Mouse (Mus musculus) G1E (cell line): ENCODE data around the gene Slc30a9. TPM values are rescaled to one million over a fixed set of nuclear protein-coding genes. Genes with fewer than 3 reads are reported as not detected.
A peak's percentile ranks its signal among the peaks of the same experiment; 100 is the strongest.

Source experiments
- ATAC-seq: 2 replicates; pipeline ENCODE4 v1.8.0; 2016; ENCODE audit warnings: mild to moderate bottlenecking; ENCODE audit not compliant: insufficient number of reproducible peaks, poor library complexity, low FRiP score, severe bottlenecking; ENCODE audit errors: extremely low read depth
- DNase-seq: peaks from one replicate; pipeline ENCODE4 v3.0.0; 2012; ENCODE audit warnings: low spot score
- H3K27me3 ChIP-seq: 2 replicates; pipeline ENCODE4 v1.6.1; 2012; ENCODE audit warnings: mild to moderate bottlenecking, low read length, inconsistent platforms; ENCODE audit not compliant: insufficient read depth
- H3K36me3 ChIP-seq: replicated peaks from 2 replicates; pipeline ENCODE3; 2012; ENCODE audit warnings: mild to moderate bottlenecking, inconsistent platforms
- H3K4me1 ChIP-seq: 2 replicates; pipeline ENCODE4 v1.6.1; 2012; ENCODE audit warnings: low read depth, low read length, inconsistent platforms, mixed read lengths; ENCODE audit not compliant: insufficient read depth
- H3K4me3 ChIP-seq: 2 replicates; pipeline ENCODE4 v1.5.1; 2012; ENCODE audit warnings: low read depth, mild to moderate bottlenecking, inconsistent platforms, low read length, moderate library complexity, mixed read lengths
- H3K9me3 ChIP-seq: replicated peaks from 2 replicates; pipeline ENCODE4 v1.6.1; 2012; ENCODE audit warnings: inconsistent platforms
- CTCF ChIP-seq: IDR thresholded peaks from 2 replicates; pipeline ENCODE4 v1.5.1; 2012; ENCODE audit warnings: low read depth, low read length, inconsistent platforms, mixed read lengths
- GATA1 ChIP-seq: IDR thresholded peaks from 2 replicates; pipeline ENCODE4 v1.6.1; 2012; ENCODE audit warnings: borderline replicate concordance, low read length, inconsistent platforms, mixed read lengths
- GATA2 ChIP-seq: IDR thresholded peaks from 2 replicates; pipeline ENCODE4 v1.6.1; 2012; ENCODE audit warnings: low read depth, low read length, inconsistent platforms, borderline replicate concordance
- POLR2AphosphoS5 ChIP-seq: IDR thresholded peaks from 2 replicates; pipeline ENCODE4 v1.6.1; 2012; ENCODE audit warnings: low read depth, low read length, inconsistent platforms; ENCODE audit not compliant: insufficient replicate concordance
- TAL1 ChIP-seq: conservative IDR thresholded peaks from 2 replicates; pipeline ENCODE4 v1.6.1; 2012; ENCODE audit warnings: low read depth, low read length, inconsistent platforms, mixed read lengths
- polyA plus RNA-seq: library from polyadenylated mRNA; stranded (reverse); fragments of >175 nt; gene quantifications from 2 replicates; pipeline ENCODE4 v1.2.3, GENCODE M21; 2012
- total RNA-seq, 2 experiments: library from RNA; stranded (forward) in 1 of 2; stranded (reverse) in 1 of 2; fragments of 200-1000 nt in 1 of 2; fragments of >200 nt in 1 of 2; fragmentation: Nextera tagmentation in 1 of 2; gene quantifications; 2 replicates each; pipeline ENCODE4 v1.2.3; 2014 to 2017

Gene Slc30a9
- total and polyA plus RNA-seq, 3 experiments, result 9.3 to 109 (median 103) TPM

DNA sequence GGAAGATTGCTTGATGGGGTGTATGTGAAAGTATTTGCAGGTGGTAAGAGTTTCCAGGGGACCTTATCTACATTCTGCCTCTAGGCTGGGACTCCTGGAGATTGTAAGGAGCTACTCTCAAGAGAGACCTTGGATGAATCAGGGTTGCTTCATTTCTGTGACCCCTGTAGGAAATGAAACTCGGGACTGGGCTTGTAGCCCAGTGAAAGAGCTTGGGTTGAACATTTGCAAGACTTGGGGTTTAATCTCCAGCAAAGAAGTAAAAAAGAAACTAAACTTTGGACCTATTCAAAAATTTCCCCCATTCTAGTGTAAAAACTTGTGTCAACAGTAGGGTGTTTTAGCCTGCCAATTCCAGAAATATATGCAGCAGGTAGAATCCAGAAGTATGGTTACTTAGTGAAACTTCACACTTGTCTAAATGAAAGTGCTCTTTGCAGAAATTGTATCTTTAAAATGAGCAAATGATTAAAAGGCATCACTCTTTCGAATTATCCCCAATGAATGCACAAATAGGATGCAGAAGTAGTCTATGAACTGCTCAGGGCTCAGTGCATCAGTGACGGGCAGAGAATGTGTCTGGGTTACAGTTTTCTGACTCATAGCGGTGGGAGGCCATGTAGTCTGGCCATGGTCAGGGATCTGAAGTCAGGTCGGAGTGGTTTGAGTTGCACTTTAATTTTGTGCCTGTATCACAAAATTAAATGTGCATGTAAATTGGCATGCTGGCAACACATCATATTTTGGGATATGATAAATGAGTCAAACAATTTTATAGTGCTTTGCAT, 9.5 kb upstream of the Slc30a9 start:
- no peak for TF ChIP-seq TAL1
- no peak for TF ChIP-seq GATA2
- no peak for TF ChIP-seq CTCF
- TF ChIP-seq GATA1, result no peak
- no peak for TF ChIP-seq POLR2AphosphoS5
- H3K9me3 ChIP-seq, result no peaks in the 10 kb centered on the region
- peaks cover 29% of the 10 kb centered on the region for H3K4me1 ChIP-seq
- H3K36me3 ChIP-seq, result peaks cover 74% of the 10 kb centered on the region
- H3K4me3 ChIP-seq, result no peak overlapping the region
- no peaks in the 10 kb centered on the region for H3K27me3 ChIP-seq
- no peak for ATAC-seq
- DNase-seq, result no peak

DNA sequence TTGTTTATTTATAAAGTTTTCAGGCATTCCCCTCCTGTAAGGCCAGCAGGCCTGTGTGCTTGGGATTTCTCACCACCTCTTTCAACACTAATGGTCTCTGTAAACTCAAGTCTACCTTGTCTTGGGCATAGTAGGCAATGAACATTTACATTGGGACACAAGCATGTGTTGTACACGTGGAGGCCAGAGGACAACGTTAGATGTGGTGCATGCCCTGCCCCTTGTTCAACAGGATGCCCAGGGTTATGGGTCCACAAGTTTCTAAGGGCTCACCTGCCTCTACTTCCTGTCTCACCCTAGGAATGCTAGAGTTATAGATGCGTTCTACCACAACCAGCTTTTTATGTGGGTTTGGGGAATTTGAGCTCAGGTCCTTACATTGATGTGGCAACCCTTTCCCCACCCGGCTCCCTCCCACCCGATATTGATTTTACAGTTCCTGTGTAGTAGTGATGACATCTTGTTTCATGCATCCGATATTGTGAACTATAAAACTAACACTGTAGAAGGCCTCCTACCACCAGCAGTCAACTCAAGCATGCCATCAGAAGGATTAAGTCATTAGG, 6.8 kb upstream of the Slc30a9 start:
- no peak for TF ChIP-seq GATA1
- no peak for TF ChIP-seq TAL1
- TF ChIP-seq CTCF, result no peak
- no peak for TF ChIP-seq GATA2
- no peak for TF ChIP-seq POLR2AphosphoS5
- H3K4me3 ChIP-seq, result no peak overlapping the region
- H3K9me3 ChIP-seq, result no peaks in the 10 kb centered on the region
- no peaks in the 10 kb centered on the region for H3K27me3 ChIP-seq
- peaks cover 64% of the 10 kb centered on the region for H3K36me3 ChIP-seq
- no peak for DNase-seq
- H3K4me1 ChIP-seq, result peaks cover 36% of the 10 kb centered on the region
- no peak for ATAC-seq

GRCm38 (mm10) chr5:67300926-67301597, 5.7 kb upstream of the Slc30a9 start:
- DNase-seq (no peak), ATAC-seq (no peak)
- no peaks in the 10 kb centered on the region for H3K27me3 ChIP-seq
- no peak for TF ChIP-seq TAL1
- no peak for TF ChIP-seq GATA2
- TF ChIP-seq GATA1, result no peak
- TF ChIP-seq CTCF, result no peak
- no peak for TF ChIP-seq POLR2AphosphoS5
- peaks cover 38% of the 10 kb centered on the region for H3K4me1 ChIP-seq
- peaks cover 54% of the 10 kb centered on the region for H3K36me3 ChIP-seq
- no peaks in the 10 kb centered on the region for H3K9me3 ChIP-seq
- no peak overlapping the region for H3K4me3 ChIP-seq

DNA sequence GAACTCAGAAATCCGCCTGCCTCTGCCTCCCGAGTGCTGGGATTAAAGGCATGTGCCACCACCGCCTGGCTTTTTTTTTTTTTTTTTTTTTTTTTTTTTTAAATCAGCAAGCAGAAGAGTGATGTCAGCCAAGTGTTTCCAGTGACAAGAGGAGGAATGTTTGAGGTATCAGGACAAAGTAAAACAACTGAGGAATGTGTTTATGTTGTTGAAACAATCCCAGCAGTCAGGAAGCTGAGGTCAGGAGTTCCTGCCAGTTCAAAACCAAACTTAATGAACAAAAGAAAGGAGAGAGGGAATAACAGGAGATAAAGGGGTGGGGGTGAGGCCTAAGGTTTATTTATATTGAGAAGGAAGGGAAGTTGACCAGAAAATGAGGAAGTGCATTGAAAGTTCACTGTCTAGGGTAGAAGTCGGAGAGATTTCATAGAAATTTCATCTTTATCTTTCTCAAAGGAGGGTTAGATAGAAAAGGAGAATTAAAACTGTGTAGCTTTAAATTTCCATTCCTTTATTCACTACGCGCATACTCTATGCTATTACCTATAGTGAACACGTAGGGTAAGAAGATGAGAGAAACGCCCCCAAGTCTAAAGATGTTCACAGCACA, 4.9 kb upstream of the Slc30a9 start:
- ATAC-seq (peak; percentile 37; the same call in 1 of the 2 replicates), DNase-seq (peak; percentile 16)
- Histone ChIP-seq H3K27me3 (no peaks in the 10 kb centered on the region), H3K36me3 (peaks cover 47% of the 10 kb centered on the region), H3K9me3 (no peaks in the 10 kb centered on the region), H3K4me3 (no peak overlapping the region; the same call in 1 of the 2 replicates), H3K4me1 (peaks cover 38% of the 10 kb centered on the region)
- TF ChIP-seq CTCF (no peak), GATA2 (no peak), TAL1 (no peak)

DNA sequence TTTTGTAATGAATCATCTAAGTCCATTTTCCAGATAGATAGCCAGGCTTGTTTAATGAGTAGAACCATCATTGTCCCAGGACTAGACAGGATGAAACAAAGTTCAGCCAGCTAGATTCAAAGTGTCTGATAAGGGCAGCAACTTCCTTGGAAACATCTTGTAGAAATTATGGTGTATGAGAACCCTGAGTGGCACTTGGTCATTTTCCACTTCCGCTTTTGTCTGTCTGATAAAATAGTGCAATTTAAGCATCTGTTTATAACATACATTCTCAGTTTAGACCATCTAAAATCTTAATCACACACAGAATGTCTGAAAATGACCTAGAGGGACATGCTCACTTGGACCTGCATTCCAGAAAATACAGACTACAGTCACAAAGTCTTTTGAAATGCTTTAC, 2.9 kb upstream of the Slc30a9 start:
- peaks cover 36% of the 10 kb centered on the region for H3K36me3 ChIP-seq
- H3K9me3 ChIP-seq, result no peaks in the 10 kb centered on the region
- ATAC-seq (no peak), DNase-seq (no peak)
- no peak overlapping the region for H3K4me3 ChIP-seq
- no peaks in the 10 kb centered on the region for H3K27me3 ChIP-seq
- no peak for TF ChIP-seq POLR2AphosphoS5
- TF ChIP-seq TAL1, result no peak
- TF ChIP-seq GATA1, result no peak
- TF ChIP-seq CTCF, result no peak
- TF ChIP-seq GATA2, result no peak
- H3K4me1 ChIP-seq, result peaks cover 38% of the 10 kb centered on the region

GRCm38 (mm10) chr5:67307659-67308222, 986 bp downstream of the Slc30a9 start:
- H3K27me3 ChIP-seq, result no peaks in the 10 kb centered on the region
- peaks cover 44% of the 10 kb centered on the region for H3K36me3 ChIP-seq
- peaks cover 21% of the 10 kb centered on the region for H3K4me1 ChIP-seq
- H3K9me3 ChIP-seq, result no peaks in the 10 kb centered on the region
- TF ChIP-seq POLR2AphosphoS5 (no peak), TAL1 (no peak), GATA2 (no peak), GATA1 (no peak), CTCF (no peak)
- peak; percentile 9; the same call in 1 of the 2 replicates for ATAC-seq
- H3K4me3 ChIP-seq, result peak overlapping the region; percentile 98
- DNase-seq, result no peak
